Mouse (Mus musculus): ENCODE measurements around the gene Olfm2. TPM values are rescaled to one million over a fixed set of nuclear protein-coding genes. Genes with fewer than 3 reads are reported as not detected.

Gene Olfm2
- polyA plus RNA-seq (2012; rRNA removed): 11.8 and 21.4 TPM in 2 replicates

GRCm38 (mm10) chr9:20746017-20746660 is at the start of gene Olfm2:
Olfm2 (minus strand) TSS chr9:20746349.

GRCm38 (mm10) chr9:20651602-20652259 is 94.4 kb downstream of the Olfm2 start, which contains the start of gene Pin1:
Pin1 (plus strand) TSS chr9:20652095.

GRCm38 (mm10) chr9:20644360-20645081 is 101.6 kb downstream of the Olfm2 start, which contains the start of gene Fbxl12:
Fbxl12 (minus strand) TSS chr9:20644767.

GRCm38 (mm10) chr9:20642101-20642895 is 103.9 kb downstream of the Olfm2 start, which contains the start of gene Ubl5:
Ubl5 (plus strand) TSS chr9:20642878.

Other genes with a start within 250 kb of the Olfm2 start
- 48.9 and 75.4 TPM in 2 replicates for gene Zfp266, start 224.9 kb downstream of the Olfm2 start, polyA plus RNA-seq (2012; rRNA removed)
- 9.9 and 17.5 TPM in 2 replicates for gene Zfp846, start 165.1 kb downstream of the Olfm2 start, polyA plus RNA-seq (2012; rRNA removed)
- 356 and 496 TPM in 2 replicates for gene Ubl5, start 103.5 kb downstream of the Olfm2 start, polyA plus RNA-seq (2012; rRNA removed)
- gene Fbxl12, start 101.6 kb downstream of the Olfm2 start, polyA plus RNA-seq (2012; rRNA removed): 23.0 and 30.5 TPM in 2 replicates
- gene Pin1, start 94.3 kb downstream of the Olfm2 start, polyA plus RNA-seq (2012; rRNA removed): 21.5 and 33.5 TPM in 2 replicates
- gene Col5a3, start 68.7 kb upstream of the Olfm2 start, polyA plus RNA-seq (2012; rRNA removed): 0.58 and 0.86 TPM in 2 replicates
- gene Rdh8, start 72.2 kb upstream of the Olfm2 start, polyA plus RNA-seq (2012; rRNA removed): not detected in 2 replicates
- gene A230050P20Rik, start 122.3 kb upstream of the Olfm2 start, polyA plus RNA-seq (2012; rRNA removed): 3.6 and 3.9 TPM in 2 replicates
- gene Angptl6, start 133.4 kb upstream of the Olfm2 start, polyA plus RNA-seq (2012; rRNA removed): 3.7 and 4.7 TPM in 2 replicates
- 93.6 and 97.4 TPM in 2 replicates for gene Ppan, start 141.8 kb upstream of the Olfm2 start, polyA plus RNA-seq (2012; rRNA removed)
- gene Eif3g, start 152.3 kb upstream of the Olfm2 start, polyA plus RNA-seq (2012; rRNA removed): 194 and 216 TPM in 2 replicates
- gene Dnmt1, start 213.5 kb upstream of the Olfm2 start, polyA plus RNA-seq (2012; rRNA removed): 119 and 139 TPM in 2 replicates
- gene S1pr2, start 230.4 kb upstream of the Olfm2 start, polyA plus RNA-seq (2012; rRNA removed): 5.4 and 14.5 TPM in 2 replicates

Data from central nervous system, embryonic 11.5 days (tissue).